Mouse (Mus musculus): ENCODE measurements at regions not wholly inside any gene's neighbourhood (a gene's known extent, or its start where the extent isn't known, plus 50 kb on each side); places are given as distances from the start of the nearest gene placed in this dataset.

DNA sequence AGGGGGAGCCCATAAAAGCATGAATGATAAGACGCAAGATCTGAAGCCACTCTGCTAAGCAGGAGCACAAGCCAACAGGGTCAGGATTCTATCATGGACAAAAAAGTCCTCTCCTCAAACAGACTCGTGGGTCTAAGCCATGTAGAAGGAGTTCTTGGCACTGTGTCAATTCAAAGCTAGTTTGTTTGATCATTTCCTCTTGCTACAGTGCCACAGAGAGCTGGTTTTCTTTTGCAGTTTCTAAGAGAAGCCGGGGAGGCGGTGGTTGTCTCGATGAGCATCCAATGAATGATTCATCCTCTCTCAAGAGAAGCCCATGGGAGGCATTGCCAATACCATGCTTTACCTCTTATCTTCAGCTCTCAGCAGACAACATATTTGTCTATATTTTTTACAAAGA is 284.6 kb upstream of the Noct start:
- ATAC-seq (ENCODE audit: low FRiP score, low TSS enrichment) = no peak
- no peaks in the 10 kb centered on the region for H3K27me3 ChIP-seq (ENCODE audit: control insufficient read depth, insufficient read depth, low read length)
- no peaks in the 10 kb centered on the region for H3K36me3 ChIP-seq (ENCODE audit: control insufficient read depth, insufficient read depth, low read length)
- no peak overlapping the region for H3K27ac ChIP-seq (replicated peaks; ENCODE audit: low read depth, low read length)
- H3K9me3 ChIP-seq (ENCODE audit: control insufficient read depth, low read length) = no peaks in the 10 kb centered on the region
- WGBS = 73% methylated on average over 5 of the region's 5 CpGs
- H3K4me1 ChIP-seq (ENCODE audit: control insufficient read depth, insufficient read depth, low read length) = no peaks in the 10 kb centered on the region
- H3K9ac ChIP-seq (replicated peaks; ENCODE audit: low read length) = no peak overlapping the region
- DNase-seq = peak; percentile 41
- no peak overlapping the region for H3K4me3 ChIP-seq (replicated peaks; ENCODE audit: low read depth, low read length)
- H3K4me2 ChIP-seq (ENCODE audit: low read length) = no peak overlapping the region

DNA sequence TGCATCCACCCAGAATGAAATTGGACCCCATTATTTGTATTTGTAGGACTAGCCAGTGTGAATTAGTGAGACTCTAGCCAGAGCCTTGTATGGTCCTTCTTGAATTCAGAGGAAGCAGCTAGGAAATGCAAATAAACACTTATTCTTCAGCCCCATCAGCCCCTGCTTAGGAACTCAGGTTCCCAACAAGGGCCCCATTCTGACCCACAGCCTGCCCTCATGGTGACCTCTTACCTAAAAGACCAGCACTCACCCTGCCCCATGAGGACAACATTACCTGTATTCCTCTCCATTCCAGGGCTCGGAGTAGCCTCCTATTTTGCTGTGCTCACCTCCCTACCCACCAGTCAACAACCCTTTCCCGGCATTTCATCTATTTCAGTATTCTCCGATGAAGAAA is 283.6 kb upstream of the Noct start:
- Histone ChIP-seq H3K27ac (replicated peaks; ENCODE audit: low read depth, low read length) (peak overlapping the region; percentile 17; the same call in 1 of the 2 replicates), H3K36me3 (ENCODE audit: control insufficient read depth, insufficient read depth, low read length) (no peaks in the 10 kb centered on the region), H3K9ac (replicated peaks; ENCODE audit: low read length) (no peak overlapping the region), H3K27me3 (ENCODE audit: control insufficient read depth, insufficient read depth, low read length) (no peaks in the 10 kb centered on the region), H3K4me3 (replicated peaks; ENCODE audit: low read depth, low read length) (no peak overlapping the region), H3K4me2 (ENCODE audit: low read length) (no peak overlapping the region), H3K4me1 (ENCODE audit: control insufficient read depth, insufficient read depth, low read length) (no peaks in the 10 kb centered on the region), H3K9me3 (ENCODE audit: control insufficient read depth, low read length) (no peaks in the 10 kb centered on the region)
- DNase-seq = no peak
- no peak for ATAC-seq (ENCODE audit: low FRiP score, low TSS enrichment)
- WGBS = 83% methylated on average over 3 of the region's 3 CpGs

DNA sequence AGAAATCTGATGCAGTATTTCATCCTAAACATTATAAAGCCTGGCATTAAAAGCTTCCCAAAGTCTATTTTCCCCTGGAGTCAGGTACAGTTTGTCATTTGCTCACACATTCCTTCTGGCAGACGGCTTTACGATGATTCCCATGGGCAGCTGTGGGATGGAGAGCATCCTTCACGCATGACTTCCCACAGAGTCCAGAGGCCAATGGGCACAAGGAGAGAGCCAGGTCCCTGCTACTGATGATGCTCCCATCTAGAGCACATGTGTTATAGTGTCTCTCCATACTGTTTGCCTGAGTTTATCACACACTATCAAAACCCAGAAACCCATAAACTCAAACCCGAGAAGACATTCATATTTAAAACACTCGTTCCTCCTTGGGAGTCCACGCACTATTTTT is 270.8 kb upstream of the Noct start:
- Histone ChIP-seq H3K4me2 (ENCODE audit: low read length) (no peak overlapping the region), H3K4me1 (ENCODE audit: control insufficient read depth, insufficient read depth, low read length) (no peaks in the 10 kb centered on the region), H3K4me3 (replicated peaks; ENCODE audit: low read depth, low read length) (no peak overlapping the region), H3K36me3 (ENCODE audit: control insufficient read depth, insufficient read depth, low read length) (no peaks in the 10 kb centered on the region), H3K27ac (replicated peaks; ENCODE audit: low read depth, low read length) (no peak overlapping the region), H3K27me3 (ENCODE audit: control insufficient read depth, insufficient read depth, low read length) (no peaks in the 10 kb centered on the region), H3K9ac (replicated peaks; ENCODE audit: low read length) (no peak overlapping the region), H3K9me3 (ENCODE audit: control insufficient read depth, low read length) (no peaks in the 10 kb centered on the region)
- WGBS = 76% methylated on average over 6 of the region's 6 CpGs
- DNase-seq (no peak), ATAC-seq (ENCODE audit: low FRiP score, low TSS enrichment) (no peak)

DNA sequence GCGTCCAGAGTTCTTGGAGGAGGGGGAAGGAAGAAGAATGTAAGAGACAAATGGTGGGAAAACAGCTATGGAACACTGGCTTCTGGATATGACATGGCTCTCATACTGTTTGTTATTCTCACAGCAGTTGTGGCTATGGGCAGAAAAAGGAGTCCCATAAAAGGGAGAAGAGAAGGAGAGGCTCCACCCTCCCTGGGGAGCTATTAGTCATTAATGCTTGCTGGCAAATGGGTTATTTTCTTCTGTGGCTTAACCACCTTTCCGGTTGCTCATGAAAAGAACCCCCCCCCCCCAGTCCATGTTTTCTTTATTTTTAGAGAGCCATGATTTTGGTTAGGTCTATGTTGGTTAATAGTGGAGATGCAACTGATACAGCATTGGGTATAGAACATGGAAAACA is 253.9 kb upstream of the Noct start:
- ATAC-seq (ENCODE audit: low FRiP score, low TSS enrichment) = no peak

DNA sequence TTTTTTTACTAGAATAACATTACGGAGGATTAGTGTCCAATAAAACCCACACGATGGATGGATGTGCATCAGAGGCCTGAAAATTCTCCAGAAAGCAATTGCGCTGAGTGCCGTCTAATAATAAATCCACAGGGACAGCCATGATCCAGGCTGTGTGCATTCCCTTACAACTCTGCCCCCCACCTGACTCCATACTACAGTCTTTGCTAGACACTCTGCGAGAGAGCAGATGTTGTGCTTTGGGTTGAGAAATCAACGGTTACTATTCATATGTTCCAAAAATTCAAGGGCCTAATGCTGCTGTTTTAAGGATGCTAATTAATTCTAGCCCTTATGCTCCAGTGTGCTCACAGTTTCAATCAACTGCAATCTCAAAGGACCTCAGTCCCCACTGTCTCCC is 251.2 kb upstream of the Noct start:
- Histone ChIP-seq H3K36me3 (ENCODE audit: control insufficient read depth, insufficient read depth, low read length) (no peaks in the 10 kb centered on the region), H3K9me3 (ENCODE audit: control insufficient read depth, low read length) (no peaks in the 10 kb centered on the region), H3K4me1 (ENCODE audit: control insufficient read depth, insufficient read depth, low read length) (no peaks in the 10 kb centered on the region), H3K4me2 (ENCODE audit: low read length) (no peak overlapping the region), H3K4me3 (replicated peaks; ENCODE audit: low read depth, low read length) (no peak overlapping the region), H3K27ac (replicated peaks; ENCODE audit: low read depth, low read length) (no peak overlapping the region), H3K9ac (replicated peaks; ENCODE audit: low read length) (no peak overlapping the region), H3K27me3 (ENCODE audit: control insufficient read depth, insufficient read depth, low read length) (no peaks in the 10 kb centered on the region)
- 73% methylated on average over 6 of the region's 6 CpGs for WGBS
- ATAC-seq (ENCODE audit: low FRiP score, low TSS enrichment) (no peak), DNase-seq (no peak)

More for the DNA sequence above, 253.9 kb upstream of the Noct start:
- no peak for DNase-seq
- no peak overlapping the region for H3K9ac ChIP-seq (replicated peaks; ENCODE audit: low read length)
- H3K4me2 ChIP-seq (ENCODE audit: low read length) = no peak overlapping the region
- no peaks in the 10 kb centered on the region for H3K27me3 ChIP-seq (ENCODE audit: control insufficient read depth, insufficient read depth, low read length)
- WGBS = 94% methylated on average over 2 of the region's 2 CpGs
- no peaks in the 10 kb centered on the region for H3K9me3 ChIP-seq (ENCODE audit: control insufficient read depth, low read length)
- H3K27ac ChIP-seq (replicated peaks; ENCODE audit: low read depth, low read length) = no peak overlapping the region
- H3K4me3 ChIP-seq (replicated peaks; ENCODE audit: low read depth, low read length) = no peak overlapping the region
- no peaks in the 10 kb centered on the region for H3K36me3 ChIP-seq (ENCODE audit: control insufficient read depth, insufficient read depth, low read length)
- no peaks in the 10 kb centered on the region for H3K4me1 ChIP-seq (ENCODE audit: control insufficient read depth, insufficient read depth, low read length)

DNA sequence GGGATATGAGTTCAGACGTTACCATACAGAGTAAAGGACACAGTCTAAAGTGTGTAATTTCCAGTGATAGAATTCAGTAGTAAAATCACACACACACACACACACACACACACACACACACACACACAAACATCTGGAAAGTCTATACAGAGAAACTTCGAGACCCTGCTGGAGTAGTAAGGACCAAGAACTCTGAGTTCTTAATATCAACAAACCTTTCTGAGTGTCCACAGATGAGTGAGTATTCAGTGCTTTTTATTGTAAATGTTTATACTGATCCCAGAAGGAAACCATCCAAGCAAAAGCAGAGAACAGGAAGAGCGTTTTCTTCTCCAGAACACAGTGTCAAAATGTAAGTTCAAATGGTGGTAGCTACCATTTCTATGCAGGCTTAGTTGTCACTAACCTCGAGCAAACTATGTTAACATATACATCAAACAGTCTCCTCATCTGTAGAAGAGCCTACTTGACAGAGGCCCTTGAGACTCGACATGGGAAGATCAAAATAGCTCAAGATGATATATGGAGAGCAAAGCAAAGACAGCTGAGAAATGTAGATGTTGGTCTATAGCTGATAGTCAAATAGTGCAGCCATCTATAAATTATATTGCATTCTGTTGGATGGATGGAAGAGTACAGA is 248.0 kb upstream of the Noct start:
- no peak overlapping the region for H3K4me3 ChIP-seq (replicated peaks; ENCODE audit: low read depth, low read length)
- no peaks in the 10 kb centered on the region for H3K4me1 ChIP-seq (ENCODE audit: control insufficient read depth, insufficient read depth, low read length)
- no peaks in the 10 kb centered on the region for H3K27me3 ChIP-seq (ENCODE audit: control insufficient read depth, insufficient read depth, low read length)
- no peak for DNase-seq
- WGBS = 88% methylated on average over 5 of the region's 5 CpGs
- H3K9me3 ChIP-seq (ENCODE audit: control insufficient read depth, low read length) = no peaks in the 10 kb centered on the region
- no peaks in the 10 kb centered on the region for H3K36me3 ChIP-seq (ENCODE audit: control insufficient read depth, insufficient read depth, low read length)
- H3K27ac ChIP-seq (replicated peaks; ENCODE audit: low read depth, low read length) = no peak overlapping the region
- no peak for ATAC-seq (ENCODE audit: low FRiP score, low TSS enrichment)
- no peak overlapping the region for H3K4me2 ChIP-seq (ENCODE audit: low read length)
- no peak overlapping the region for H3K9ac ChIP-seq (replicated peaks; ENCODE audit: low read length)

DNA sequence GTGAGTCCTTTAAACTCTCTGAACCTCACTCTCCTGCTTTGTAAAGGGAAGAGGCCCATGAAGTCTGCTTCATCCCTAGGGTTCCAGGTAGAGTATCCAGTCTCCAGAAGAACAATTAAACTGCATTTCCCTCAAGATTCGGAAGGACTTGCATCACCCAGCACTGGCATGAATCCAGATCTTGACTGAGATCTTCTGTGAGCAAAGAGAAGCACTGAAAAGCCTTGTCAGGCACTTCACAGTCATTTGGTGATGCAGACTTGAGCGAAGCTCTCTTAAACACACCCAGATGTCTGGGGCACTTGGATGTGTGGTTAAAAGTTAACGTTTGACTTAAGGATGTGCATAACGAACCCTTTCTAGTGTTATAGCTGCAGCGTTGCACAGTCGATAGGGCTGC is 247.4 kb upstream of the Noct start:
- no peaks in the 10 kb centered on the region for H3K9me3 ChIP-seq (ENCODE audit: control insufficient read depth, low read length)
- H3K27ac ChIP-seq (replicated peaks; ENCODE audit: low read depth, low read length) = no peak overlapping the region
- H3K9ac ChIP-seq (replicated peaks; ENCODE audit: low read length) = no peak overlapping the region
- H3K4me3 ChIP-seq (replicated peaks; ENCODE audit: low read depth, low read length) = no peak overlapping the region
- H3K27me3 ChIP-seq (ENCODE audit: control insufficient read depth, insufficient read depth, low read length) = no peaks in the 10 kb centered on the region
- no peak overlapping the region for H3K4me2 ChIP-seq (ENCODE audit: low read length)
- 90% methylated on average over 6 of the region's 6 CpGs for WGBS
- DNase-seq = no peak
- no peak for ATAC-seq (ENCODE audit: low FRiP score, low TSS enrichment)
- no peaks in the 10 kb centered on the region for H3K4me1 ChIP-seq (ENCODE audit: control insufficient read depth, insufficient read depth, low read length)
- no peaks in the 10 kb centered on the region for H3K36me3 ChIP-seq (ENCODE audit: control insufficient read depth, insufficient read depth, low read length)

DNA sequence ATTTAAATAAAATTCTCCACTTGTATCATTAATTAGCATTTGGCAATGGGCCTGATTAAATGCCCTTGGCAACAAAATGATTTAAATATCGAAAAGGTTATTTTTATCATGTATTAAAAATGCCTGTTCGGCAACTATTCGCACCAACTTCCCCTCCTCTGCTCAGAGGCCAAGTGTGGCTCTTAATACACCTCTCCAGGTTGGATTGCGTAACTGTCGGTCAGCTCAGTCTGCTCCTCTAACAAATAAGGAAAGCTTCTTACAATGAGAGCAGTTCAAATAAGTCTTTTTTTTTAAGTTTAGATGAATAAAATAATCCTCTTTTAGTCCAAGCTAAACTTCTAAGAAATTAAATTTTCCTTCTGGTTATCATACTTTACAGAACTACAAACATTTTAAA is 245.6 kb upstream of the Noct start:
- Histone ChIP-seq H3K9ac (replicated peaks; ENCODE audit: low read length) (no peak overlapping the region), H3K27me3 (ENCODE audit: control insufficient read depth, insufficient read depth, low read length) (no peaks in the 10 kb centered on the region), H3K4me1 (ENCODE audit: control insufficient read depth, insufficient read depth, low read length) (peaks cover 7% of the 10 kb centered on the region; the same call in 1 of the 2 replicates), H3K4me2 (ENCODE audit: low read length) (no peak overlapping the region), H3K4me3 (replicated peaks; ENCODE audit: low read depth, low read length) (no peak overlapping the region), H3K27ac (replicated peaks; ENCODE audit: low read depth, low read length) (no peak overlapping the region), H3K36me3 (ENCODE audit: control insufficient read depth, insufficient read depth, low read length) (no peaks in the 10 kb centered on the region), H3K9me3 (ENCODE audit: control insufficient read depth, low read length) (no peaks in the 10 kb centered on the region)
- ATAC-seq (ENCODE audit: low FRiP score, low TSS enrichment) = no peak
- DNase-seq = no peak
- WGBS = 89% methylated on average over 5 of the region's 5 CpGs

DNA sequence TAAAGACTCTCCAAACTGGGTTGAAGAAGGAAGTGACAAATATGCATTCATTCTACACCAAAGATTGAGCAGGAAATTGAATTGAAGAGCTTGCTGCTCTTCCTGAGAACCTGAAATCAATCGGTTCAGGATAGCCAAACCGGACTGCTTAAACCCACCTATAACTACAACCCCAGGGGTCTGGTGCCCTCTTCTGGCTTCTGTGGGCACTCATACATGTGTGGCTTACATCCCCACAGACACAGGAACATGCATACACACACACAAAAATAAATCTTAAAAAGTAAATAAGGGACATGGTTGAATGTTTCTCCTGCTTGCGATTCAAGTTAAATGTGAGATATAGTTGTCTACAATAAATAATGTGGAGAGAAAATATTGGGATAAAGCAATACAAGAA is 244.7 kb upstream of the Noct start:
- no peak overlapping the region for H3K4me3 ChIP-seq (replicated peaks; ENCODE audit: low read depth, low read length)
- 81% methylated on average over 3 of the region's 3 CpGs for WGBS
- no peak overlapping the region for H3K9ac ChIP-seq (replicated peaks; ENCODE audit: low read length)
- peaks cover 15% of the 10 kb centered on the region for H3K4me1 ChIP-seq (ENCODE audit: control insufficient read depth, insufficient read depth, low read length)
- no peak overlapping the region for H3K27ac ChIP-seq (replicated peaks; ENCODE audit: low read depth, low read length)
- no peak for ATAC-seq (ENCODE audit: low FRiP score, low TSS enrichment)
- H3K4me2 ChIP-seq (ENCODE audit: low read length) = no peak overlapping the region
- DNase-seq = no peak
- no peaks in the 10 kb centered on the region for H3K9me3 ChIP-seq (ENCODE audit: control insufficient read depth, low read length)
- no peaks in the 10 kb centered on the region for H3K27me3 ChIP-seq (ENCODE audit: control insufficient read depth, insufficient read depth, low read length)
- H3K36me3 ChIP-seq (ENCODE audit: control insufficient read depth, insufficient read depth, low read length) = no peaks in the 10 kb centered on the region
